Mouse (Mus musculus) olfactory bulb, adult 2 months (tissue): ENCODE measurements around the gene Krt83.

Experiments used
- CTCF ChIP-seq: fragments of 200-500 bp; IDR thresholded peaks from 2 replicates; pipeline ENCODE4 v1.5.1; 2012; ENCODE audit warnings: low read depth, mild to moderate bottlenecking, low read length, moderate library complexity; ENCODE audit not compliant: insufficient read depth
- POLR2A ChIP-seq: fragments of 200-500 bp; IDR thresholded peaks from 2 replicates; pipeline ENCODE4 v1.6.1; 2012; ENCODE audit warnings: mild to moderate bottlenecking, low read depth, low read length, moderate library complexity; ENCODE audit not compliant: insufficient read depth

GRCm38 (mm10) chr15:101463651-101464050, 27.7 kb downstream of the Krt83 start, which contains the start of gene Krt81:
- TF ChIP-seq POLR2A (no peak), CTCF (no peak)
